ENCODE assay signal across 1 mouse cellular context in the genomic region with DNA sequence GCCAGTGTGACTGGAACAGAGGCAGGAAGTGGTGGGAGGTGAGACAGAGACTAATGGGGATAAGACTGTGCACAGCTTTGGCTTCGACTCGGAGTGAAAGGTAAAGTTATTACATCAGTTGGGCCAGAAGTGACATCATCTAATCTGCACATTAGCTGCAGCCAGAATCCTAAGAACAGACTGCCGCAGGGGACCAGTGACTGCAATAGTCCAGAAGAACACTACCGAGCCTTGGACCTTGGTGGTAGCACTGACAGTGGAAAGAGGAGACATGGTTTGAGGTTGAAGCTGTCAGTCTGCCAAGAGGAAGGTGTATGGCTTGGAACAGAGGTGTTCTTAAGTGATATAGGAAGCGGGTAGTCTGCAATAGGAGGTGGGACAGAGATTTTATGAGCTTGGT.
TF ChIP-seq lines count a peak whose summit lies in the region.

No protein-coding gene starts in this region.

TF ChIP-seq in MEL, 35 proteins besides CTCF, POLR2A, EP300 and RAD21 (continued from another document):
- TF ChIP-seq POLR2AphosphoS5 (IDR thresholded peaks at IDR 0.05; ENCODE audit: borderline replicate concordance, low read depth, low read length), result no peak
- no peak for TF ChIP-seq KAT2A (conservative IDR thresholded peaks at IDR 0.05; ENCODE audit: low read depth, low read length)
- TF ChIP-seq NELFE (IDR thresholded peaks at IDR 0.05; ENCODE audit: low read depth, low read length), result no peak
- TF ChIP-seq GABPA (IDR thresholded peaks at IDR 0.05; ENCODE audit: low read depth, low read length), result no peak
- TF ChIP-seq UBTF (IDR thresholded peaks at IDR 0.05; ENCODE audit: borderline replicate concordance, insufficient read depth, low read depth, low read length), result no peak
- no peak for TF ChIP-seq JUND (IDR thresholded peaks at IDR 0.05; ENCODE audit: low read depth, low read length)
- TF ChIP-seq CHD1 (IDR thresholded peaks at IDR 0.05; ENCODE audit: low read depth, low read length), result no peak
- TF ChIP-seq MAFK (IDR thresholded peaks at IDR 0.05; ENCODE audit: borderline replicate concordance, low read depth, low read length), result no peak
- TF ChIP-seq NRF1 (IDR thresholded peaks at IDR 0.05; ENCODE audit: insufficient read depth, low read depth, low read length, poor library complexity, severe bottlenecking), result no peak
- TF ChIP-seq MAZ (IDR thresholded peaks at IDR 0.05; ENCODE audit: low read depth, low read length), result no peak
- TF ChIP-seq MAX (IDR thresholded peaks at IDR 0.05; ENCODE audit: low read length), result no peak
- TF ChIP-seq TCF12 (IDR thresholded peaks at IDR 0.05; ENCODE audit: low read depth, low read length), result no peak
